Mouse (Mus musculus): Measurements from ENCODE around the gene Ankef1. TPM values are rescaled to one million over a fixed set of nuclear protein-coding genes. Genes with fewer than 3 reads are reported as not detected.
A peak's percentile ranks its signal among the peaks of the same experiment; 100 is the strongest.

Ankef1 gene
- polyA plus RNA-seq, 2 experiments: not detected

DNA sequence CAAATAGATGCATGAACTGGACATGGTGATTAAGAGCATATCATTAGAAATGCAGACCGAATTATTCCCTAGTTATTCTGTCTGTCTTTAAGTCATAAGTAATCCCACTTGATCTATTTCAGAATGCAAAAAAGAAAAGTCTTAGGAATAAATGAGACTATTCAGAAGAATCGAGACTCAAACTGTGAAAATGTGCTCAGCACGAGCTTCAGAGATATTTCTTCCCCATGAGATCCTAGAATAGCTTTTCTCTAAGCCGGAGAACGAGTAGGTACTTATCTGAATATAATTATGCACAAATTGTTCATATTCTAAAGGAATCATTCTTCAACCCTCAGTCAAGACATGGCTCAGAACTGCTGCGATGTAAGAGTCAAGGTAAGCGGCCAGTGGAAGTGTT lies 27.2 kb downstream of the Ankef1 start:
- 64% methylated on average over 7 of the region's 7 CpGs for WGBS (ENCODE audit: insufficient replicate concordance)
- H3K4me2 ChIP-seq (ENCODE audit: low read depth): no peak overlapping the region
- no peak overlapping the region for H3K4me3 ChIP-seq (ENCODE audit: insufficient read depth in 1 of 2, low read depth in 2 of 2, low read length in 2 of 2)
- ATAC-seq (ENCODE audit: insufficient read depth) (no peak), DNase-seq (ENCODE audit: low read depth in 3 of 3, low spot score in 3 of 3) (no peak)
- H3K36me3 ChIP-seq (replicated peaks; ENCODE audit: control insufficient read depth, insufficient read depth, low read depth): no peaks in the 10 kb centered on the region
- no peak overlapping the region for H3K27ac ChIP-seq
- H3K4me1 ChIP-seq (replicated peaks; ENCODE audit: control insufficient read depth in 2 of 2, insufficient read depth in 2 of 2, low read length in 1 of 2): no peaks in the 10 kb centered on the region
- TF ChIP-seq EP300 (IDR thresholded peaks at IDR 0.05; ENCODE audit: low read depth) (no peak), CTCF (IDR thresholded peaks at IDR 0.05; ENCODE audit: low read depth) (no peak)
- H3K9ac ChIP-seq (replicated peaks): no peak overlapping the region
- H3K27me3 ChIP-seq (ENCODE audit: control insufficient read depth, insufficient read depth, low read length): no peaks in the 10 kb centered on the region
- no peaks in the 10 kb centered on the region for H3K9me3 ChIP-seq (ENCODE audit: control insufficient read depth, low read length)

DNA sequence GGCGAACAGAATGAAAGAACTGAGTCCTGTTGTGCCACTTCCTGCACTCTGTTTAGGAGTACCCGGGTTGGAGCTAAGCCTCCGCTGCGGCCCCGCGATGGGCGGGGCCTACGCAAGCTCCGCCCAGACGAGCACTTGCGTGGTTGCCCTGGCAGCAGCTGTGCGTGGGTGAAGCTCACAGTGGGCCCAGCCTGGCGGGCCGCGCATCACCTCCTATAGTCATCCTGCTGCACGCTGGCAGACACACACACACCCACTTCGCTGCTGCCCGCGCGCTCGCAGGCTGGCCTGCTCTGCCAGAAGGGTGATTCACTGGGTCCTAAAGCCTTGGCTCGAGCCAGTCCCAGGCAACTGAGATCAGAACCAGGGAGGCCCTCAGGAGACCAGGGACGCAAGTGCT lies 30.3 kb downstream of the Ankef1 start:
- under 1% methylated on average over 23 of the region's 23 CpGs for WGBS (ENCODE audit: insufficient replicate concordance)
- DNase-seq (ENCODE audit: low read depth in 3 of 3, low spot score in 3 of 3): peak; percentile 27 to 34 (median 29)
- Histone ChIP-seq H3K27me3 (ENCODE audit: control insufficient read depth, insufficient read depth, low read length) (no peaks in the 10 kb centered on the region), H3K4me2 (ENCODE audit: low read depth) (peak overlapping the region; percentile 57), H3K4me3 (ENCODE audit: insufficient read depth in 1 of 2, low read depth in 2 of 2, low read length in 2 of 2) (peak overlapping the region; percentile 36 to 40), H3K9ac (replicated peaks) (no peak overlapping the region), H3K9me3 (ENCODE audit: control insufficient read depth, low read length) (no peaks in the 10 kb centered on the region), H3K36me3 (replicated peaks; ENCODE audit: control insufficient read depth, insufficient read depth, low read depth) (no peaks in the 10 kb centered on the region), H3K4me1 (replicated peaks; ENCODE audit: control insufficient read depth in 2 of 2, insufficient read depth in 2 of 2, low read length in 1 of 2) (no peaks in the 10 kb centered on the region), H3K27ac (no peak overlapping the region)
- ATAC-seq (ENCODE audit: insufficient read depth): peak; percentile 87
- TF ChIP-seq CTCF (IDR thresholded peaks at IDR 0.05; ENCODE audit: low read depth): no peak
- no peak for TF ChIP-seq EP300 (IDR thresholded peaks at IDR 0.05; ENCODE audit: low read depth)

DNA sequence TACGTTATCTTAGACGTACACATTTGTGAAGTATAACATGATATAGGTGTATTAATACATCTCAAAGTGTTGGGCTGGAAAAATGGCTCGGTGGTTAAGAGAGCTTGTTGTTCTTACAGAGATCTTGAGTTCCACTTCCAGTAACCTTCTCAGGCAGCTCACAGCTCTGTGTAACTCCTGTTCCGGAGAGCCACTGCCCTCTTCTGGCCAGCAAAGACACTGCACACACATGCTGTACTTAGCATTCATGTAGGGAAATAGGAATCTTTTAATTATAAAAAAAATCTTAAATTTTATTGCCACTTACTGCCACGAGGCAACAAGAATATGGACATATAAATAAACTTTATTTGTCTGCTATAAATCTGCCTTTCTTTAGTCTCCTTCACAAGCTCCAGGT lies 56.3 kb downstream of the Ankef1 start:
- H3K27ac ChIP-seq: no peak overlapping the region
- ATAC-seq (ENCODE audit: insufficient read depth): no peak
- DNase-seq (ENCODE audit: low read depth in 3 of 3, low spot score in 3 of 3): no peak
- no peaks in the 10 kb centered on the region for H3K9me3 ChIP-seq (ENCODE audit: control insufficient read depth, low read length)
- no peak overlapping the region for H3K4me3 ChIP-seq (ENCODE audit: insufficient read depth in 1 of 2, low read depth in 2 of 2, low read length in 2 of 2)
- 50% methylated on average over 5 of the region's 5 CpGs for WGBS (ENCODE audit: insufficient replicate concordance)
- no peaks in the 10 kb centered on the region for H3K36me3 ChIP-seq (replicated peaks; ENCODE audit: control insufficient read depth, insufficient read depth, low read depth)
- H3K9ac ChIP-seq (replicated peaks): no peak overlapping the region
- TF ChIP-seq EP300 (IDR thresholded peaks at IDR 0.05; ENCODE audit: low read depth) (no peak), CTCF (IDR thresholded peaks at IDR 0.05; ENCODE audit: low read depth) (peak; percentile 44)
- no peaks in the 10 kb centered on the region for H3K27me3 ChIP-seq (ENCODE audit: control insufficient read depth, insufficient read depth, low read length)
- no peaks in the 10 kb centered on the region for H3K4me1 ChIP-seq (replicated peaks; ENCODE audit: control insufficient read depth in 2 of 2, insufficient read depth in 2 of 2, low read length in 1 of 2)
- H3K4me2 ChIP-seq (ENCODE audit: low read depth): no peak overlapping the region

GRCm38 (mm10) chr2:136562336-136562735 lies 60.6 kb downstream of the Ankef1 start:
- no peaks in the 10 kb centered on the region for H3K27me3 ChIP-seq (ENCODE audit: control insufficient read depth, insufficient read depth, low read length)
- 52% methylated on average over 1 of the region's 1 CpGs for WGBS (ENCODE audit: insufficient replicate concordance)
- no peak for ATAC-seq (ENCODE audit: insufficient read depth)

DNA sequence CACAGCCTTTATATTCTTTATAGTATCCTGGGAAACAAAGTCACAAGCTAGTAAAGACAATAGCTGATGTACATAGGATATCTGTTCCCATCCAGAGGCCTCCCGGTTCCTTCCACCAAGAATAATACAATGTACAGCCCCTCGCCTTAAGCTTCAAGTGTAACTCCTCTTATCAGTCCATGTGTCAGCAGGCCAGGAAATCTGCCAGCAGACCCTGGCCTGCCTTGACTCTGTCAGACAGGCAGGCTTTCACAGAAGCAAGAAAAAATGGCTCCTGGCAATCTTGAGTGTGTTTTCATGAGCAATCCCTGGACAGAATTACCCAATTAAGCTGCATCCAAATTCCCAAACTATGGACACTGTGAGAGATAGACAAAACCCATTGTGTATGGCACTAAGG lies 69.1 kb downstream of the Ankef1 start:
- no peaks in the 10 kb centered on the region for H3K27me3 ChIP-seq (ENCODE audit: control insufficient read depth, insufficient read depth, low read length)
- H3K9ac ChIP-seq (replicated peaks): no peak overlapping the region
- H3K4me3 ChIP-seq (ENCODE audit: insufficient read depth in 1 of 2, low read depth in 2 of 2, low read length in 2 of 2): no peak overlapping the region
- DNase-seq (ENCODE audit: low read depth in 3 of 3, low spot score in 3 of 3) (no peak), ATAC-seq (ENCODE audit: insufficient read depth) (no peak)
- H3K4me2 ChIP-seq (ENCODE audit: low read depth): no peak overlapping the region
- H3K36me3 ChIP-seq (replicated peaks; ENCODE audit: control insufficient read depth, insufficient read depth, low read depth): no peaks in the 10 kb centered on the region
- WGBS (ENCODE audit: insufficient replicate concordance): 40% methylated on average over 2 of the region's 2 CpGs
- TF ChIP-seq EP300 (IDR thresholded peaks at IDR 0.05; ENCODE audit: low read depth) (no peak), CTCF (IDR thresholded peaks at IDR 0.05; ENCODE audit: low read depth) (no peak)
- H3K9me3 ChIP-seq (ENCODE audit: control insufficient read depth, low read length): no peaks in the 10 kb centered on the region
- H3K4me1 ChIP-seq (replicated peaks; ENCODE audit: control insufficient read depth in 2 of 2, insufficient read depth in 2 of 2, low read length in 1 of 2): no peaks in the 10 kb centered on the region
- H3K27ac ChIP-seq: no peak overlapping the region

More at GRCm38 (mm10) chr2:136562336-136562735, 60.6 kb downstream of the Ankef1 start:
- Histone ChIP-seq H3K4me3 (ENCODE audit: insufficient read depth in 1 of 2, low read depth in 2 of 2, low read length in 2 of 2) (no peak overlapping the region), H3K9ac (replicated peaks) (no peak overlapping the region), H3K4me2 (ENCODE audit: low read depth) (no peak overlapping the region), H3K36me3 (replicated peaks; ENCODE audit: control insufficient read depth, insufficient read depth, low read depth) (no peaks in the 10 kb centered on the region), H3K27ac (no peak overlapping the region), H3K9me3 (ENCODE audit: control insufficient read depth, low read length) (no peaks in the 10 kb centered on the region), H3K4me1 (replicated peaks; ENCODE audit: control insufficient read depth in 2 of 2, insufficient read depth in 2 of 2, low read length in 1 of 2) (no peaks in the 10 kb centered on the region)
- TF ChIP-seq EP300 (IDR thresholded peaks at IDR 0.05; ENCODE audit: low read depth): no peak
- TF ChIP-seq CTCF (IDR thresholded peaks at IDR 0.05; ENCODE audit: low read depth): no peak
- no peak for DNase-seq (ENCODE audit: low read depth in 3 of 3, low spot score in 3 of 3)

All from liver, embryonic 14.5 days (tissue).